Mouse (Mus musculus) limb, embryonic 12.5 days (tissue): ENCODE data around the gene Epor. TPM values are rescaled to one million over a fixed set of nuclear protein-coding genes. Genes with fewer than 3 reads are reported as not detected.
A peak's percentile ranks its signal among the peaks of the same experiment; 100 is the strongest.

Experiments used
- ATAC-seq: fragments of 200-750 bp; cut with Nextera tagmentation; 2 replicates; pipeline ENCODE4 v1.8.0; 2017; ENCODE audit warnings: low read depth, moderate TSS enrichment; ENCODE audit not compliant: insufficient number of reproducible peaks, insufficient read depth, low FRiP score, low TSS enrichment
- H3K27ac ChIP-seq: fragments of 300-500 bp; sonication (generic); 2 replicates; pipeline ENCODE4 v1.5.1; 2016; ENCODE audit warnings: mild to moderate bottlenecking, moderate library complexity
- H3K27me3 ChIP-seq: fragments of 300-500 bp; sonication (generic); 2 replicates; pipeline ENCODE4 v1.6.1; 2016; ENCODE audit warnings: mild to moderate bottlenecking, moderate library complexity
- H3K36me3 ChIP-seq: fragments of 300-500 bp; sonication (generic); 2 replicates; pipeline ENCODE4 v1.6.1; 2016; ENCODE audit warnings: mild to moderate bottlenecking, moderate library complexity
- H3K4me1 ChIP-seq: fragments of 300-500 bp; sonication (generic); replicated peaks from 2 replicates; pipeline ENCODE4 v1.6.1; 2016
- H3K4me2 ChIP-seq: fragments of 300-500 bp; sonication (generic); 2 replicates; pipeline ENCODE4 v1.6.1; 2016; ENCODE audit warnings: mild to moderate bottlenecking, moderate library complexity
- H3K4me3 ChIP-seq: fragments of 300-500 bp; sonication (generic); replicated peaks from 2 replicates; pipeline ENCODE4 v1.5.1; 2016; ENCODE audit warnings: mild to moderate bottlenecking
- H3K9ac ChIP-seq: fragments of 300-500 bp; sonication (generic); replicated peaks from 2 replicates; pipeline ENCODE4 v1.6.1; 2016; ENCODE audit warnings: mild to moderate bottlenecking, moderate library complexity
- H3K9me3 ChIP-seq: fragments of 300-500 bp; sonication (generic); 2 replicates; pipeline ENCODE4 v1.6.1; 2016; ENCODE audit warnings: mild to moderate bottlenecking, moderate library complexity
- WGBS: fragments of 180-500 bp; shearing (Covaris S2); methylation state at CpG from one replicate; pipeline ENCODE4 v1.1.7; 2016; 5-methylcytosine and 5-hydroxymethylcytosine counted together
- polyA plus RNA-seq: library from polyadenylated mRNA; unstranded; fragments of >200 nt; fragmentation: Nextera tagmentation; extraction: Ambion mirVana; gene quantifications from 2 replicates; pipeline ENCODE4 v1.2.1, GENCODE M21; 2016

The Epor gene
- polyA plus RNA-seq, 1 experiment from 2014 or later, result 6.9 TPM

GRCm38 (mm10) chr9:21989230-21990110 is 26.2 kb upstream of the Epor start, which contains the start of gene Rgl3:
TSS of gene Rgl3 (minus strand) at chr9:21989446.
- peaks cover 92% of the 10 kb centered on the region for H3K27me3 ChIP-seq
- no peak for ATAC-seq
- H3K4me2 ChIP-seq, result peak within 1 kb of the TSS; percentile 76
- WGBS, result under 1% methylated on average over 42 of the region's 42 CpGs
- no peak within 1 kb of the TSS for H3K27ac ChIP-seq
- H3K4me3 ChIP-seq, result peak within 1 kb of the TSS; percentile 47
- no peaks in the 10 kb centered on the region for H3K9me3 ChIP-seq
- H3K36me3 ChIP-seq, result no peaks in the 10 kb centered on the region
- peak within 1 kb of the TSS; percentile 42 for H3K9ac ChIP-seq
- H3K4me1 ChIP-seq, result peaks cover 21% of the 10 kb centered on the region

GRCm38 (mm10) chr9:21988421-21989101 is 25.3 kb upstream of the Epor start:
- Histone ChIP-seq H3K4me1 (peaks cover 21% of the 10 kb centered on the region), H3K27ac (no peak overlapping the region), H3K9ac (peak overlapping the region; percentile 42), H3K27me3 (peaks cover 95% of the 10 kb centered on the region), H3K9me3 (no peaks in the 10 kb centered on the region), H3K4me3 (peak overlapping the region; percentile 47), H3K4me2 (peak overlapping the region; percentile 76), H3K36me3 (no peaks in the 10 kb centered on the region)
- WGBS, result under 1% methylated on average over 32 of the region's 32 CpGs
- ATAC-seq, result no peak; the same call in 1 of the 2 replicates

- peaks cover 21% of the 10 kb centered on the region for H3K4me1 ChIP-seq
- H3K27ac ChIP-seq, result no peak overlapping the region
- 7% methylated on average over 36 of the region's 36 CpGs for WGBS
- H3K36me3 ChIP-seq, result no peaks in the 10 kb centered on the region
- peak overlapping the region; percentile 76 for H3K4me2 ChIP-seq
- no peak for ATAC-seq
- no peaks in the 10 kb centered on the region for H3K9me3 ChIP-seq
- peaks cover 92% of the 10 kb centered on the region for H3K27me3 ChIP-seq
- no peak overlapping the region for H3K9ac ChIP-seq
- peak overlapping the region; percentile 47 for H3K4me3 ChIP-seq
Observed at GRCm38 (mm10) chr9:21987592-21988342, 24.5 kb upstream of the Epor start.

- peaks cover 64% of the 10 kb centered on the region for H3K27me3 ChIP-seq
- no peak for ATAC-seq
- no peak overlapping the region for H3K4me2 ChIP-seq
- peaks cover 10% of the 10 kb centered on the region for H3K4me1 ChIP-seq
- H3K4me3 ChIP-seq, result no peak overlapping the region
- no peak overlapping the region for H3K27ac ChIP-seq
- H3K36me3 ChIP-seq, result no peaks in the 10 kb centered on the region
- no peak overlapping the region for H3K9ac ChIP-seq
- H3K9me3 ChIP-seq, result no peaks in the 10 kb centered on the region
- WGBS, result 27% methylated on average over 3 of the region's 3 CpGs
Observed at GRCm38 (mm10) chr9:21983911-21984310, 20.6 kb upstream of the Epor start.

- H3K4me2 ChIP-seq, result no peak overlapping the region
- H3K4me3 ChIP-seq, result no peak overlapping the region
- H3K36me3 ChIP-seq, result no peaks in the 10 kb centered on the region
- no peaks in the 10 kb centered on the region for H3K4me1 ChIP-seq
- peaks cover 14% of the 10 kb centered on the region for H3K27me3 ChIP-seq
- WGBS, result 92% methylated on average over 4 of the region's 4 CpGs
- ATAC-seq, result no peak
- no peak overlapping the region for H3K27ac ChIP-seq
- no peaks in the 10 kb centered on the region for H3K9me3 ChIP-seq
- H3K9ac ChIP-seq, result no peak overlapping the region
Observed at GRCm38 (mm10) chr9:21978398-21979128, 15.3 kb upstream of the Epor start.

- Histone ChIP-seq H3K4me2 (no peak overlapping the region), H3K4me3 (no peak overlapping the region), H3K9ac (no peak overlapping the region), H3K27ac (no peak overlapping the region), H3K9me3 (no peaks in the 10 kb centered on the region), H3K27me3 (peaks cover 10% of the 10 kb centered on the region; the same call in 1 of the 2 replicates), H3K36me3 (no peaks in the 10 kb centered on the region), H3K4me1 (no peaks in the 10 kb centered on the region)
- ATAC-seq, result no peak
- WGBS, result 23% methylated on average over 2 of the region's 2 CpGs
Observed at GRCm38 (mm10) chr9:21977972-21978371, 14.7 kb upstream of the Epor start.

GRCm38 (mm10) chr9:21977331-21977730 is 14.0 kb upstream of the Epor start:
- Histone ChIP-seq H3K4me1 (no peaks in the 10 kb centered on the region), H3K4me3 (no peak overlapping the region), H3K27me3 (peaks cover 10% of the 10 kb centered on the region; the same call in 1 of the 2 replicates), H3K9me3 (no peaks in the 10 kb centered on the region), H3K27ac (no peak overlapping the region), H3K36me3 (no peaks in the 10 kb centered on the region), H3K9ac (no peak overlapping the region), H3K4me2 (no peak overlapping the region)
- ATAC-seq, result no peak
- WGBS, result 85% methylated on average over 5 of the region's 5 CpGs

GRCm38 (mm10) chr9:21976626-21977175 is 13.4 kb upstream of the Epor start:
- Histone ChIP-seq H3K36me3 (no peaks in the 10 kb centered on the region), H3K9me3 (no peaks in the 10 kb centered on the region), H3K9ac (no peak overlapping the region), H3K4me1 (no peaks in the 10 kb centered on the region), H3K4me2 (no peak overlapping the region), H3K4me3 (no peak overlapping the region), H3K27ac (no peak overlapping the region), H3K27me3 (peaks cover 10% of the 10 kb centered on the region; the same call in 1 of the 2 replicates)
- 89% methylated on average over 9 of the region's 10 CpGs for WGBS
- no peak for ATAC-seq

- ATAC-seq, result no peak
- Histone ChIP-seq H3K36me3 (no peaks in the 10 kb centered on the region), H3K9ac (no peak overlapping the region), H3K4me2 (no peak overlapping the region), H3K27ac (no peak overlapping the region), H3K27me3 (peaks cover 3% of the 10 kb centered on the region; the same call in 1 of the 2 replicates), H3K9me3 (no peaks in the 10 kb centered on the region), H3K4me1 (no peaks in the 10 kb centered on the region), H3K4me3 (no peak overlapping the region)
- WGBS, result 90% methylated on average over 4 of the region's 4 CpGs
Observed at GRCm38 (mm10) chr9:21969304-21969703, 6.0 kb upstream of the Epor start.

GRCm38 (mm10) chr9:21968883-21969282 is 5.6 kb upstream of the Epor start:
- no peaks in the 10 kb centered on the region for H3K36me3 ChIP-seq
- no peaks in the 10 kb centered on the region for H3K4me1 ChIP-seq
- no peak overlapping the region for H3K9ac ChIP-seq
- ATAC-seq, result no peak
- H3K9me3 ChIP-seq, result no peaks in the 10 kb centered on the region
- H3K27ac ChIP-seq, result no peak overlapping the region
- H3K27me3 ChIP-seq, result peaks cover 7% of the 10 kb centered on the region
- no peak overlapping the region for H3K4me2 ChIP-seq
- H3K4me3 ChIP-seq, result no peak overlapping the region
- WGBS, result 62% methylated on average over 6 of the region's 6 CpGs
